Mouse (Mus musculus): ENCODE measurements around the gene Gns.

GRCm38 (mm10) chr10:121395542-121396176 is 30.8 kb downstream of the Gns start:
- TF ChIP-seq ZC3H11A (IDR thresholded peaks at IDR 0.05; ENCODE audit: borderline replicate concordance, low read depth, low read length), result no peak
- TF ChIP-seq ZNF384 (IDR thresholded peaks at IDR 0.05; ENCODE audit: low read depth, low read length), result no peak
- no peak for TF ChIP-seq CHD2 (IDR thresholded peaks at IDR 0.05; ENCODE audit: low read depth, low read length)
- no peak for TF ChIP-seq MAFK (IDR thresholded peaks at IDR 0.05; ENCODE audit: insufficient read depth, low read depth, low read length)
